Mouse (Mus musculus) layer of hippocampus, postnatal 36 days (tissue): Measurements from ENCODE around the gene Cldn4. TPM values are rescaled to one million over a fixed set of nuclear protein-coding genes. Genes with fewer than 3 reads are reported as not detected.

Experiments
- DNase-seq, 2 experiments: peaks; one replicate each; pipeline ENCODE4 v3.0.0; 2022
- total RNA-seq, 2 experiments: library from RNA; stranded (reverse); gene quantifications; 2 replicates each; pipeline ENCODE4 v1.2.3; 2021

Cldn4 gene
- total RNA-seq, 2 experiments from 2014 or later = not detected

DNA sequence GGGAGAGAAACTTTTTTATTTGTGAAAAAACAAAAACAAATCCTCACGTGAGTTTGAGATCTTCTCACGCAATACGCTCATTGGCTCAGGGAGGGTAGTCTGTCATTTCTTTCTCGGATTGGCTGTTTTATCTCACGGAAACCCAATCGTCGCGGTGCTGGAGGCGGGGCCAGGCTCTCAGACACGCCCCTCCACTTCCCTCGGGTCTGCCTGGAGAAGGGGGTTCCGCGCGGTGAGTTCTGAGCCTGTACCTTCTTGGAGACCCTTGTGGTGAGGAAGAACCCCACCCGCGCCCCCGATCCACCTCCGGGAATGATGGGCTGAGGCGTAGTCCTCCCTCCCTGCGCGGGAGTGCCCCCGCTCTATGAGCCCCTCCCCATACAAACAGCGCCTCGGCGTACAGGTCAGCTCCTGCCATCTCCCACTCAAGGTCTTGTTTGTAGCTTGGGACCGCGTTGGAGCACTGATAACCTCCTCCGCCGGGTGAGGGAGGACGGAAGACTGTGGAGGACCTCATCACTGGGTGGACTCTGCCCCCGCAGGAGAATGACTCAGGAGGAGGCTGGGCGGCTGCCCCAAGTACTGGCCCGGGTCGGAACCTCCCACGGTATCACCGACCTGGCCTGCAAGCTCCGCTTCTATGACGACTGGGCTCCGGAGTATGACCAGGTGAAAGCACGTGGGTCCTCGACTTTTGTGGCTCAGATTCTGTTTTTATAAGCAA is 14.4 kb downstream of the Cldn4 start, which contains the start of gene Mettl27:
Gene Mettl27, plus strand, starts transcription at position 190 of the 724 bp plus-strand sequence.
- DNase-seq = peak; percentile 80

DNA sequence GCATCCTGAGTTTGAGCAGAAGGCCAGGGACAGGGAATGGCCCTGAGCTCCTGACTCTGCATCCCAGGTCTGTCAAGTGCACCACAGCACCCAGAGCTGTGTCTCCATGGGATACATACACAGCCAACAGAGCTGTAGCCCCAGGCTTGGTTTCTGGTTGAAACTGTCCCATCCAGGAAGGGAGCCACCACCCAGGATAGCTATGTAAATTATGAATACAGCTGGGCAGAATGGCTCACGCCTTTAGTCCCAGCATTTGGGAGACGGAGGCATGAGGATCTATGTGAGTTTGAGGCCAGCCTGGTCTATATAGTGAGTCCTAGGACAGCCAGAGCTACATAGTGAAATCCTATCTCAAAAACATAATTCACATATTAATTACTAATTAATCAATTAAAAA is 16.7 kb downstream of the Cldn4 start:
- no peak for DNase-seq

DNA sequence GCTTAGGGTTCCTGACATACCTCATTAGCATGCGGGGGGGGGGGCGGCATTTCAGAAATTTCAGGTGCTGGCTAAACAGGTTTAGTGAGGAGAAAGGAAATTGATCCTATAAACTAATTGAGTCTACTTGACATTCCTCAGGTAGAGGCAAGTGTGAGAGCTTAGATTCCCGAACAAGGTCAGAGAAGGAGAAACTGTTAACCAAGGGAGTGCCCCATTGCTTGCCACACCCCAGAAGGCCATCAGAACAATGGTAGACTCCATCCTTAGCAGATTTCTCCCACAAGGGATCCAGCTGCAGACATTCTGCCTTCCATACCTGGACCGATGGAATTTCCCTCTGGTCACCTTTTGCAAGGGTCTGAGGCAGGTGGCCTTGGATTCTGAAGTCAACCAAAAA is 20.0 kb downstream of the Cldn4 start:
- DNase-seq = no peak

DNA sequence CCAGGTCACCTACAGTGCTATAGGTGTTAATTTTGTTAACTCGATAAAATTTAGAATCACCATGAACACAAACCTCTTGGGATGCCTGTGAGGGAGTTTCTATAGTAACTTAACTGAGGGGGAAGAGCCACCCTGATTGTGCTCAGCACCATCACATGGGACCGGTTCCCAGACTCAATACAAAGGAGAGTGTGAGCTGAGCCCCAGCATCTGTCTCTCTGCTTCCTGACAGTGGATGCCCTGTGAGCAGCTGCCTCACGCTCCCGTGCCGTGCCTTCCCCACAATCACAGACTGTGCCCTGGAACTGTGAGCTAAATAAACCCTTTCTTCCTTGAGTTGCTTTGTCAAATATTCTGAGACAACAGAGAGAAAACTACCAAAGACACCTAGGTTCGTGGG is 23.6 kb downstream of the Cldn4 start:
- no peak for DNase-seq

DNA sequence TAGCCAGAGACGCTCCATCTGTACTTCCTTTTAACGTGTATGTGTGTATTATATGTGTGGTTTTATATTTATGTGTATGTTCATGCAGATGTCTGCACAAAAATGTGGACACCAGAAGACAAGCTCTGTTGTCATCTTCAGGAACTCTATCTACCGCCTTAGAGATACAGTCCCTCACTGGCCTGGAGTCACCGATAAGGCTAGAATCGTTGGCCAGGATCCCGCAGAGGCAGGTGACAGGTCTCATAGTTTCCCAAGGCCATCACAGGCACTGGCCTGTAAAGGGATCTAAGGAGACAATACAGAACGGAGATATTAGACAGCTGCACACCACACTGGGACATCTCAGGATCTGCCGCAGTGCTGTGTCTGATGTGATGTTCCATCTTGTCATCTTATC is 25.6 kb downstream of the Cldn4 start:
- DNase-seq = no peak

DNA sequence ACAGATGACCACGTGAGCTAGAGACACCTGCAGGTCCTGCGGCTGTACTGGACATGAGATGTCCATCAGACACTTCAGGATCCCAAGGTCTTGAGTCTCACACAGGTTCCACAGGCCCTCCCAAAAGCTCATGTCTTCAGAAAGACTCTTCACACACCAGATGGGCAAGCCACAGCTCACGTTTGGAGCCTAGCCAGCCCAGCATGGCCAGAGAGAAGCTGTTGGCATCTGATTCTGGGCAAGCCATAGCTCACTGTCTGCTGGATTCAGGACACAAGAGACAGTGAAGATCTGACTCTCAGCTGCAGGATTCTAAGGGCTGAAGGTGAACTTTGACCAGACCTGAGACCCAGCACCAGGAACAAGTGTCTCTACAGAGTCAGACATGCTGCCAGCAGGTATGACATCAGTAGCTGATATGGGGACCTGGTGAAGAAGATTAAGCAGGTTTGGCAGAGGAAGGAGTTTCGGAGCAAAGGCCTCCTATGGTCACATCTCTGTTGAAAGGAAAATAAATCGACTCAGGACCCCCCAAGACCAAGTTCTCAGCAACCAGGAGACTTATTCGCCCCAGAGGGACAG is 26.5 kb downstream of the Cldn4 start:
- DNase-seq = no peak

DNA sequence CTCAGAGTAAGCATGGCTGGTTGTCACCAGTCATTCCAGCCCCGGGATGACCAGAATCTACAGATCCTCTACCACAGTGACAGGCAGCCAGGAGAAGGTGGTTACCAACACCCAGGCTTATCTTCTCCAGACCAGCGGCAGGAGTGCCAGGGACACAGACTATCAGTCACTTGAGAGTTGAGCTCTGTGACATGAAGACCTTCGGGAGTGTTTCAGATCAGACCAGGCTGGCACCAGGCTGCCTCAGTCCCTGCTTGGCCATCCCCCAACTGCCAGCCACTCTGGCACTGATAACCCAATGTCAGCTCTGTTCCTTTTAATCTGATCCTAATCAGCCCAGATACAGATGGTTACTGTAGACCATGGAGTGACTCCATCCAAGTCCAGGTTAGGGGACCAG is 27.6 kb downstream of the Cldn4 start:
- DNase-seq = no peak

DNA sequence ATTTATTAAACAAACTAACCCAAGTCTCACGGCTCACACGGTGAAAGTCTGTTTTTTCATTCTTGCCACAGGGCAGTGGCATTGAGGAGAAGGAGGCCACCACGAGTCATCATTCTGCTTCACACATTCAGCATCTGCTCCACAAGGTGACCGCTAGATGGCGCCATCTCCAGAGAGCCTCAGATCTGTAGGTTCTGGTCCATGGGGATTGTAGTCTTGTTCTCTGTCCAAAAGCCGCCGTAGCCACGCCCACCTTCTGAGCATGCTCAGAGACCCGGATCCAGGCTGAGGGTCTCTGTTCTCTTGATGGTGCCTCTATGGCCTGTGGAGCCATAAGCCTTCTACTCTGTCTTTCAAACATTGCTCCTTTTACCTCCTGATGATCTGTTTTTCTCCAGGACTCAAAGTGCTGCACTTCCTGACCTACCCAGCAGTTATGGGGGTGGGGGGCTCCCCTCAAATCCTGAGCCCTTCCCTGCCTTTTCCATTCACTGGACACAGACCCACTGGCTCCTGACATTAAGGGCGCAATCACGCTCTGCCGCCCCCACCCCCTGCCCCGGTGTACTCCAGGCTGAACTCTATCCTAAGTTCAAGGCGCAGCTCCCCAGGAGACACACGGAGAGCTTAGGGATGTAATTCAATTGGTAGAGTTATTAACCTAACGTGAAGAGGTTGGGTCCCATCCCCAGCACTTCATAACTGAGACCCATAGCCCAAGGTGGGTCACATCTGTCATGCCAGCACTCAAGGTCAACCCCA is 28.5 kb downstream of the Cldn4 start:
- DNase-seq = no peak

DNA sequence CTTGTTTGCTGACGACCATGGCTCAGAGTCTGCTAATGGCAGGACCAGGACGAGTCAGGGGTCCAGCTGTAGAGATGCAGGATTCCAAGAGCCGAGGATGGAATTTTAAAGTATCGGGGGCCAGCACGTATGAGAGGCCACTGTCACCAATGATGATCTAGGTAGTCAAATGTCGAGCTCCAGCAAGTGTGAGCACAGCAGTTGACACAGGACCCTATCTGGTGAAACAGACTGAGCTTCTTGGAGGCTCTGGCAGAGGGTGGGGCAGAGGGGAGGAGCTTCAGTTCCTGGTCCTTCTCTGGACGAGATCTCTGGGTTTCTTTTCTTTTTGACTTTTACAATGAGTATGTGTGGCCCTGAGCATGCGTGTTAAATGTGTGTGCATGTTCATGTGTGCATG is 31.4 kb downstream of the Cldn4 start, which contains the start of gene Cldn13:
Gene Cldn13, minus strand, starts transcription at position 216 of the 400 bp plus-strand sequence.
- DNase-seq = no peak

DNA sequence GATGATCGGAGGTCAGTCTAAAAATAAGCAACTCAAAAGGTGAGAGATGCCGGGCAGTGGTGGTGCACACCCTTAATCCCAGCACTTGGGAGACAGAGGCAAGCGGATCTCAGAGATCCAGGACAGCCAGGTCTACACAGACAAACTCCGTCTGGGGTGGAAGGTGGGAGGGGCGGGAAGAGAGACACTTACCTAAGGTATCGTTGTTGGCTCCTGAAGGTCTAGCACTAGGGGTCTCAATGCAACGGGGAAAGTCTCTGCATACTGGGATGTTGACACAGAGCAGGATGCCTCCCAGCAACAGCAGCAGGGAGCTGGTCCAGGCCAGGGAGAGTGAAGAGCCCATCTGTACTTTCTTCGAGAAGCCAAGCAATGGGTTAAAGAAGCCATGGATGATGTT is 32.2 kb downstream of the Cldn4 start:
- no peak for DNase-seq

DNA sequence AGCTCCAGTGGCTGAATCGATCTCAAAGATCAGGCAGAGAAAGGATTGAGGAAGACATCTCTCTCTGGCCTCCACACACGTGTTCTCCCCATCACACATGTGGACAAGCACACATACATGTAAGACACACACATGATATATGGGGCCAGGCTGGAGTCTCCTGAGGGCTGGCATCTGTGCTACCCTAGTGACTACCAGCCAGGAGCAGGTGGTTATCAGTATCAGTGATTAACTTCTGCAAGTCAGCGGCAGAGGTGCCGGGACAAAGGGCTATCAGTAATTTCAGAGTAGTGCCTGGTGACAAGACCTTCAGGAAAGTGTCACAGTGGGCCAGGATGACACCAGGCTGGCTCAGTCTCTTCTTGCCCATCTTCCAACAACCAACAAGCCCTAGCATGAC is 33.0 kb downstream of the Cldn4 start:
- no peak for DNase-seq

DNA sequence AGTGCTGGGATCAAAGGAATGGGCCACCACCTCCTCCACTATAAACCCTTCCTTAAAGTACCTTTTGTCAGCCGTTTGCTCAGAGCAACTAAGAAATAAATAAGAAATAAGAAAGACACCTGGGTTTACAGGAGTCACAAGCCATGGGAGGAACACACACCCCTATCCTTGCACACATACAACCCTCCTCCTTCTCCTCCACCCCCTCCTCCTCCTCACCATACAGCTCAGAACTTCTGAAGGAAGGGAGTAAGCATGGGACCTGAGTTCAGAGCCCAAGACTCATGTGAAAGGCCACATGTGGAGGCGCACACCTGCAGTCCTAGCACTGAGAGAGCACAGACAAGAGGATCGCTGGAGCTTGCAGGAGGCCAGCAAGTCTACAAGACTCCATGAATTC is 33.4 kb downstream of the Cldn4 start:
- DNase-seq = no peak

DNA sequence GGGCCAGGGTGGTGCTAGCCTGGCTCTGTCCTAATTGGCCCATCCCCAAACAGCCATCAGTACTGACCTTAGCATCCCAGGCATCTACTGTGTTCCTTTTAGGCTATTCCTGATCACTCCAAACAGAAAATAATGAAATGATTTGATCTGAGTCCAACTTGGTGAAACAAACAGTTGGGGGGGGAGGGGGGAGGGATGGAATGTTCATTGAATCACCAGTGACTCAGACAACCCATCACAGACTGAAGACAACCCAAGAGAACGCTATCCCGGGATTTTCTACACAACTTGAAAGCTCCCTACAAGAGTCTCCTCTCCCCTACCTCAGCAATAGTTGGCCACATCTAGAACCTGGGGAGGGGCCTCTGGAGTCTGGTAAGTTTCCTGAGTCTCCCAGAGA is 34.8 kb downstream of the Cldn4 start:
- DNase-seq = no peak

DNA sequence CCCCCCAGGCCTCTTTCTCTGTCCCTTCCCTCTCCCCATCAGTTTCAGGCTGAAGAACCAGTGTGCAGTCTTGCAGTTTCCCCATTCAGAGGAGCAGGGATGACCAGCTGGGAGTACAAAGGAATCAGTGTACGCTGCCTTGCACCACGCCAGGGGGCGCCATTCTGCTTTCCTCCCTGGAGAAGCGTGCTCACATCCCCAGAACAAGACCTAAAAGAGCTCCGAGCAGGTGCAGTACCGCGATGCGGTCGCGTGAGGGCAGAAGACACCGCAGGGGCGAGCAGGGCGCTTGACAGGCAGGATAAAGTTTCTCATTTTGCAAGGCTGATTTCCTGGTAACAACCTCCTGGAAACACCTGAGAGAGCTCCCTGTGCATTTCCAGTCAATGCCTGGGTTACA is 39.6 kb downstream of the Cldn4 start:
- peak; percentile 93 to 96 for DNase-seq

DNA sequence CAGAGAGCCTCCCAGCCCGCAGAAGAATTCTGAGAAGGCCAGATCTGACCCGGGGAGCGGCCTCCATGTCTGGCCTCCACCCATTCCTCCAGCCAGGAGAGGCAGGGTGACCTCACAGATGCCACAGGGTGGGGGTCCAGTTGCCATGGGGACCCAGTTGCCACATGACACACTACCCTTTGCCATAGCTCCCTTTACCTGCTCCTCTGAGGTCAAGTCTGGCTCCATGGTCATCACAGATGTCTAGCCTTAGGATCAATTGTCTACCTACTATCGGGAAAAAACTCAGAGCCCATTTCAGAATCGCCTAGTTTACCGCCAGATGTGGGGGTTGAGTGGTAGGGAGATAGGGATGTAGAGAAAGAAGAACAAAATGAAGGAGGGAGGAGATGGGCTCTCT is 40.1 kb downstream of the Cldn4 start, which contains the start of gene Tmem270:
Gene Tmem270, minus strand, starts transcription at position 101 of the 400 bp plus-strand sequence.
- DNase-seq = no peak

DNA sequence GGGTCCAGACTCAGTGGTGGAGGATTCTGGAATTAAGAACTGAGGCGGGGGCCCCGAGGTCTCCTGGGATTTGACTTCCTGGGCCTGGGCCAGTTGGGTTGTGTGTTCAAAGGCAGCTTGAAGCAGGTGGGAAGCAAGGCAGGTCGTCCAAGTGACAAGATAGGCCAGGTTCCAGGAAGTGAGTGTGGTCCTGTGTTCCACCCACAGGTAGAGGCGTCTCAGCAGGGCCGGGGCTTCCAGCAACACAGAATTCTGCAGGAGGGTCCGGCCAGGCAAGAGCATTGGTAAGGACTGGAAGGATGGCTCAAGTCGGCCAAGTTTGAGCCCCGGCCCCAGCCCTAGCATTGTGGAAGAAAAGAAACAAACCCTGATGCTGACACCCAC is 45.1 kb downstream of the Cldn4 start:
- no peak for DNase-seq

DNA sequence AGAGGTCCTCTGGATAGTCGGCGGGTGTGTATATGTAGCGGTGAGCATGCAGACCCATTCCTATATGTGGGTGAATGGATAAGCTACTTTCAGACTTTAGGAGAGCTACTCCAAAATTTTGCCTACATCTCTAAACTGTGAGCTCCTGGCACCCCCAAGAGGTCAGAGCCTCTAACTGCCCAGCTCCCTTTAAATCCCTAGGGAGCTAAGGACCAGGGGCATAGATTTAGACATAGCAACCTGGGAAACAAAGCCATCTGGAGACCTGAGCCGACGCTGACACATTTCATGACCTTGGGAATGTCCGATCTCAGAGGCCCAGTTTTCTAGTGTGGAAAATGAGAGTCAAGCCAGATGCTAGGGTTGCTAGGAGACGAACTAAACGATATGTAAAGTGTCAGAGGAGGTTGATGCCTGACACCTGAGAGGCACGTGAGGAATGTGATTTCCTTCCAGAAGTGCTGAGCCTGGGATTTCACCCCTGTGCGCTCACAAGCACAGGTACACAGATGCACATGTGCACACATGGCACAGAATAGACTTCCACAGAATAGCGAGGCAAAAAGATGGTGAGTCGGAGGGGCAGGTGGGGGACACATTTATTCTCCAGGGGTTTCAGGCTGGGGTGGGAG is 45.6 kb downstream of the Cldn4 start:
- DNase-seq = peak; percentile 32 to 35

DNA sequence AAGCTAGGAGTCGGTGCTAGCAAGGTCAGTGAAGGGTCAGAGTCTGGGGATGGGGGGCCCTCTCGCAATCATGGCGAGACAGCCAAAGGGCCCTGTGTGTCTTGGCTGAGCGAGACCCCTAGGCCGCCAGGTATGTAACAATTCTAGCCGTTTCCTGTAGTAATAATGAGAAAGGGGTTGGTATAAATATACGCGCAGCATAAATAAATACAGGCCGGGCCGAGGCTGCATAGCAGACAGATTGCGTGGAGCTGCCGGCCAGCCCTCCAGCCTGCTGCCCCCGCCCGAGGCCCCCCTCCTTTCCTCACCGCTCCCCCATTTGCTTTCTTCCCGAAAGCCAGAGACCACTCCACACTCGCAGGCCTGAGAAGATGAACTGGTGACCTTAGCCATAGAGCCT is 49.1 kb downstream of the Cldn4 start:
- DNase-seq = no peak

DNA sequence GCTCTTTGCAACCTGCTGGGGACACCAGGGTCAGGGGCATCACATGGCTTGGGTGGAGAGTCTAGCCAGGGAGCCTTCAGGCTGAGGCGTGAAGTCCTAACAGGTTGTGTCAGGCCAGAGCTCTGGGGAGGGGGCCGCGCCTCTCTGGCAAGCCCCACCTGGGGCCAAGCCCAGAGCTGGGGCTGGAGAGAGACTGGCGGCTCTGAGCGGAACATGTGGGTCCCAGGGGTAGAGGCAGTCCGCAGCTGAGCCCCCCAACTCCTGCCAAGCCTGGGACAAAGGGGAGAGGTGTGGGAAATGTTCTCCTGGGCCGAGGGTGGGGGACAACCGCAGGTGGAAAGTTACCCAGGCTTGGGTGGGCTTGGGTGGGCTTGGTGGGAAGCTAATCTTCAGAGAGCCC is 49.8 kb downstream of the Cldn4 start:
- no peak for DNase-seq

DNA sequence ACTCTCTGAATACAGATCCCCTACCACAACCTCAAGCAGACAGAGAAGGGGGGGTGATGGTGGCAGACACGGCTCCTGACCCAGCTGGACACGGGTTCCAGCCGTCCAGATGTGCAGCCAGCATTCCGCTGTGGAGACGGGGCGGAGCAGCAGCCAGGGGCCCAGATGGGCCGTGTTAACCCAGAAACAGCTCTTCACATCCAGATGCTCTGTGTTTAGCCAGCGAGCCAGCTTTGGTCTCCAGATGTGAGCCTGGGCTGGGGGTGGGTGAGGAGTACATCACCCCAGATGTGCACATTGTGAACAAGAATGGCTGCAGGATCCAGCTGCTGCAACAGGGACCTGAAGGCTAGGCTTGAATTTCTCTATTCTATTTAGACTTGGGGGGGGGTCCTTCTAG is 51.4 kb downstream of the Cldn4 start:
- no peak for DNase-seq
